Comparison of ENCODE assay signal across 7 mouse cellular contexts in the genomic region with DNA sequence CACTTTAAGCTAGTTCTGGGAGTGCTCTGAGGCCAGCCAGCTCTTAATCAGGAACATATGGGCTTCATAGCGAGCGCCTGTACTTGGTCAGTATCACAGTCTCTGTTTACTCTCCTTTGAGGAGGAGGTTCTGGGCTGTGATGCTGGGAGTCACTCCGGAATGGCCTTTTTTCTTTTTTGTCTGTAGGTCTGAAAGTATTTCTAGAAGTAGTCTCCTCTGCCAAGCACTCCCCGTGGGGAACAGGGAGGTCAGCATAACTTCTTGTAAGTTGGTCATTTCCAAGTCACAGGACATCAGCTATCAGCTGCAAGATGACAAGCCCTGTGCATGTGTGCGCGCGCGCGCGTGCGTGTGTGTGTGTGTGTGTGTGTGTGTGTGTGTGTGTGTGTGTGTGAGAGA. TPM values are rescaled to one million over a fixed set of nuclear protein-coding genes. Genes with fewer than 3 reads are reported as not detected.
DNase-seq lines count a peak whose midpoint lies in the region; ATAC-seq and TF ChIP-seq lines count a peak whose summit lies in the region.

No protein-coding gene starts in this region.

- DNase-seq in 3T3-L1 (ENCODE audit: low read depth, low spot score) (peak; percentile 93), MN1 (ENCODE audit: low spot score) (peak; percentile 29)
- DNase-seq in fibroblast of lung, adult 2 months (ENCODE audit: low read depth) = peak; percentile 93
- no peak for DNase-seq in thymus, postnatal 25 days

- ATAC-seq in hindbrain, embryonic 12.5 days (ENCODE audit: low FRiP score) = no peak
- no peak for ATAC-seq in CD4-positive, CD25-positive, alpha-beta regulatory T cell, adult 4 months

- peaks cover 20% of the 10 kb centered on the region for H3K4me1 ChIP-seq in hindbrain, embryonic 12.5 days
- peaks cover 16% of the 10 kb centered on the region for H3K4me1 ChIP-seq in olfactory bulb, adult 2 months (ENCODE audit: control insufficient read depth, insufficient read depth, low read length)

- peak overlapping the region; percentile 66; the same call in 1 of the 2 replicates for H3K27ac ChIP-seq in hindbrain, embryonic 12.5 days
- H3K27ac ChIP-seq in olfactory bulb, adult 2 months (ENCODE audit: insufficient read depth, low read depth, low read length) = peak overlapping the region; percentile 76

- H3K9ac ChIP-seq in hindbrain, embryonic 12.5 days = no peak overlapping the region

- TF ChIP-seq POLR2A in olfactory bulb, adult 2 months (IDR thresholded peaks at IDR 0.05; ENCODE audit: insufficient read depth, low read depth, low read length) = no peak

- 65% methylated on average over 11 of the region's 11 CpGs for WGBS in hindbrain, embryonic 12.5 days
- WGBS in olfactory bulb, adult 2 months = 43% methylated on average over 11 of the region's 11 CpGs

- no peaks in the 10 kb centered on the region for H3K27me3 ChIP-seq in hindbrain, embryonic 12.5 days

- no peak overlapping the region for H3K4me3 ChIP-seq in hindbrain, embryonic 12.5 days
- no peak overlapping the region for H3K4me3 ChIP-seq in olfactory bulb, adult 2 months (ENCODE audit: insufficient read depth, low read depth, low read length)

- H3K9me3 ChIP-seq in hindbrain, embryonic 12.5 days (replicated peaks) = no peaks in the 10 kb centered on the region

- no peak for TF ChIP-seq CTCF in olfactory bulb, adult 2 months (IDR thresholded peaks at IDR 0.05; ENCODE audit: insufficient read depth, low read depth, low read length)

- H3K36me3 ChIP-seq in hindbrain, embryonic 12.5 days = no peaks in the 10 kb centered on the region

- 0 out of 2 replicates have a peak overlapping the region, but pooled peaks have one; percentile 8 for H3K4me2 ChIP-seq in hindbrain, embryonic 12.5 days (replicated peaks)

RNA-seq across cellular contexts. Expression of gene Spc24, which starts 7.8 kb away (rescaled TPM):
- 61.6 and 68.2 TPM in 2 replicates for polyA plus RNA-seq in hindbrain, embryonic 12.5 days (2016; fragmentation: Nextera tagmentation; extraction: Ambion mirVana)
- not detected in 2 replicates for polyA plus RNA-seq in olfactory bulb, adult 2 months (2012; ENCODE audit: insufficient read depth, insufficient read length, low replicate concordance, missing spikeins)
- 10 to 100 TPM in 1 of 2 experiments, 1 to 10 TPM in 1; 6.5 to 13.5 TPM for polyA plus RNA-seq in CD4-positive, CD25-positive, alpha-beta regulatory T cell, adult 4 months (2017; shearing (Covaris generic))

RNA-seq across cellular contexts. Expression of gene Kank2, which starts 30.6 kb away (rescaled TPM):
- 10.6 and 11.2 TPM in 2 replicates for polyA plus RNA-seq in hindbrain, embryonic 12.5 days (2016; fragmentation: Nextera tagmentation; extraction: Ambion mirVana)
- polyA plus RNA-seq in olfactory bulb, adult 2 months (2012; ENCODE audit: insufficient read depth, insufficient read length, low replicate concordance, missing spikeins) = not detected in 2 replicates
- not detected for polyA plus RNA-seq in CD4-positive, CD25-positive, alpha-beta regulatory T cell, adult 4 months (2017; shearing (Covaris generic))

RNA-seq across cellular contexts. Expression of gene Ldlr, which starts 44.6 kb away (rescaled TPM):
- polyA plus RNA-seq in hindbrain, embryonic 12.5 days (2016; fragmentation: Nextera tagmentation; extraction: Ambion mirVana) = 32.1 and 33.0 TPM in 2 replicates
- polyA plus RNA-seq in olfactory bulb, adult 2 months (2012; ENCODE audit: insufficient read depth, insufficient read length, low replicate concordance, missing spikeins) = not detected in 2 replicates
- 10 to 100 TPM; 17.9 to 42.0 TPM for polyA plus RNA-seq in CD4-positive, CD25-positive, alpha-beta regulatory T cell, adult 4 months (2017; shearing (Covaris generic))

Comparison
In these comparisons a context has a peak if more than half of its experiments do, and no peak if none do; other contexts are left out.
1. RNA of gene Kank2, which starts 30.6 kb away (polyA plus RNA-seq): 10.6 to 11.2 TPM in hindbrain, embryonic 12.5 days; not detected in olfactory bulb, adult 2 months and not detected in CD4-positive, CD25-positive, alpha-beta regulatory T cell, adult 4 months; every median in the first group is over 10 times any median in the second.
2. RNA of gene Ldlr, which starts 44.6 kb away (polyA plus RNA-seq): 17.9 to 42.0 TPM in CD4-positive, CD25-positive, alpha-beta regulatory T cell, adult 4 months and 32.1 to 33.0 TPM in hindbrain, embryonic 12.5 days; not detected in olfactory bulb, adult 2 months; every median in the first group is over 10 times any median in the second.